Mouse (Mus musculus) CD4-positive, CD25-positive, alpha-beta regulatory T cell (primary cell): Measurements from ENCODE around the gene Apoh. TPM values are rescaled to one million over a fixed set of nuclear protein-coding genes. Genes with fewer than 3 reads are reported as not detected.

Source experiments
- polyA plus RNA-seq: library from polyadenylated mRNA; unstranded; fragments of 100-300 nt; shearing (Covaris generic); gene quantifications from one replicate; pipeline ENCODE4 v1.2.1, GENCODE M21; 2017

The Apoh gene
- polyA plus RNA-seq: 1.1 TPM

DNA sequence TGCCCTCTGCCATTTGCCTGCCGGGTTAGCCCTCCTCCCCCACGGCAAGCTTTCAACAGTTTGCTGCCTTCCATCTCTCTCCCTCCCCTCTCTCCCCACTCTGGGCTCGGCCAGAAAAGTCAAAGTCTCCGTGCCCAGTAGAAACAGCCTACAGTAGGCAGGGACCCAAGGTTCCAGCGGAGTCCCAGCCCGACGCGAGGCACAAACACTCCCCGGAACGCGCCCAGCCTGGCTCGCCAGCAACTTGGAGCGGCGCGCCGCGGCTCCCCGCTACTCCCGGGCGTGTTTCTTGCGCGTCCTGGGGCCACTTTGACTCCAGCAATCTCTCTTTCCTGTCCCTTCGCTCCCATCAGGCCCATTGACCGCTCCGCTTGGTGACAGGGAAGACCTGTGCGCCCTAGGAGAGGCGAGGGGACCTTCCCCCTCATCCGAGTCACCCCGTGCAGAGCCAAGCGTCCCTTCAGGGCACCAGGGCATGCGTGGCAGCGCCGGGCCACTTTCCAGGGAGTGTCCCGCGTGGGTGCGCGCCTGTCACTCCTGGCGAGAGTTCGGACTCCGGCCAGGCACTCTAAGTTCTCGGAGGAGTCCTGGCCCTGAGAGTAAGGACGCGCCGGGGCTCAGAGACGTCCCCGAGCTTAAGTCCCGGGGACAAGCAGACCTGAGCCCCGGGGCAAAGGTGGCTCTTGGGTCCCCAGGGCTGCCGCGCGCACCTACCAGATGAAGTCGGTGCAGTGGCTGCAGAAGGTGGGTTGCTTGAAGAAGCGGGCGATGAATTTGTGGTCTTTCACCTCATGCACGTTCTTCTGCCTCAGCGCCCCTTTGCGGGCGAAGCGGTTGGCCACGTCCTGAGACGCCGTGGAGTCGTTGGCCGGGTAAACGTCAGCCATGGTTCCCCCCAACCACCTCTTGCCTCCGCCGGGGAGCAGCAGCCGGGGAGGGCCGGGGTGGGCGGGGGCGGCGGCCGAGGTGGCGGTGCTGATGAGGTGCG is at the start of gene Apoh:
Gene Apoh, plus strand, starts transcription at position 574 of the 988 bp plus-strand sequence.

GRCm38 (mm10) chr11:108343789-108344462 is 772 bp downstream of the Apoh start, which contains the start of gene Prkca:
TSS of gene Prkca (minus strand) at chr11:108343928.

DNA sequence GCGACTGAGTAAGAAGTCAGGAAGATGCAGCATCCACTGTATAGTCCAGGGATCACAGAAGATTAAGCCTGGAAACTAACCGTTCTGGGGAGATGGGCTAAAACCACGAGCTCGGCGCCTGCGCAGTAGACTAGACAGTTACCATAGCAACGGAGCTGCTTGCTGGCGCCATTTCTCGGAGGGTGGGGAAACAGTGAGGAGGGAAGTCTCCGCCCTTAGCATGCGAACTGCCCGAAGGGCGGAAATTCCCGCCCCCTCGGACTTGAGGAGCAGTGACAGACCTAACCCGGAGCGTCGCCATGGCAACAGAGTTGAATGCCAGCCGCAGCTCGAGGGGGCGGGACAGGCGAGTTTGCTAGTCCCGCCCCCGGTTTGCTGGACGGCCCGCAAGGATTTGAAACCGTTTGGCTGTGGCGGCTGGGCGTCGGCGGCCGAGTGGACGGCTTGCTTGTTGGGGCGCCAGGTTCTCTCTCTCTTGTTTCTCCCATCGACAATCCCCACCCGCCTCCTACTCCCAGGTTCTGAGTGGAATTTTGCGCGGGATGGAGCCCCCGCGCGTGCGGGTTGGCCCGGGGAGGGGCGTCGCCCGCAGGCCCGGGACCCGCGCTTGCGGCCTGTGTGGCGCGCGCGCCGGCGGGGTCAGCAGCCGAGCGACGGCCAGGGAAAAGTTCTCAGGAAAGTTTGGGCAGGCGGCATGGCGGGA is 81.9 kb downstream of the Apoh start, which contains the start of gene Cep112:
Gene Cep112, plus strand, starts transcription at position 304 of the 703 bp plus-strand sequence.

Other genes with a start within 250 kb of the Apoh start
- gene Prkca, start 574 bp downstream of the Apoh start, polyA plus RNA-seq: 133 TPM
- gene Cep112, start 81.8 kb downstream of the Apoh start, polyA plus RNA-seq: 2.7 TPM